Mouse (Mus musculus): ENCODE measurements around the gene Hyal3. TPM values are rescaled to one million over a fixed set of nuclear protein-coding genes. Genes with fewer than 3 reads are reported as not detected.

Gene Hyal3
- total and polyA plus RNA-seq, 3 experiments: 2.3 to 6.8 TPM; not detected in 1

DNA sequence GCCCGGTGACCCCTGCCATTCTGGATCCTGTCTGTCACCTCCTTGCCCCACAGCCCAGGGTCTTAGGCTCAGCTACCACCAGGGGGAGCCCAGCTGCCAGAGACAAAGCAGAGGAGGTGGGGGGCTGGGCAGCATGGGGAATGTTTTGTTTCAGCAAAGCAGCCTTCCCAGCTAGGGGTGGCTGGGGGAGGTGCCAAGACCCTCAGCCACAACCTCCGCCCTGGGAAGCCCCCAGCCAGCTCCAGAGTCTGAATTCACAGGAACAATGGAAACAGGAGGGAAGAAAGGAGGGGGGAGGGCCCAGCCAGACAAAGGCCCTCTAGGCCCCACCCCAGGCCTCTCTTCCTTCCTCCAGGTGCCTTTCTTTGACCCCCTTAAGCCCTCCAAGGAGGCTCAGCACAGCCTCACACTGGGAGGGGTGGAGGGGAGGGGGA lies 46.2 kb downstream of the Hyal3 start:
- Histone ChIP-seq H3K9ac (ENCODE audit: control insufficient read depth, low read depth, low read length, poor library complexity, severe bottlenecking) (no peak overlapping the region), H3K27ac (ENCODE audit: control insufficient read depth, low read depth, low read length) (no peak overlapping the region), H3K79me2 (ENCODE audit: control insufficient read depth, insufficient read depth, low read length, poor library complexity) (peaks cover 47% of the 10 kb centered on the region), H3K4me1 (ENCODE audit: control insufficient read depth in 1 of 2, insufficient read depth in 2 of 2, low read length in 2 of 2) (peaks cover 13 to 28% of the 10 kb centered on the region in 2 experiments), H3K4me3 (ENCODE audit: control insufficient read depth in 1 of 2, insufficient read depth in 1 of 2, low read depth in 2 of 2, low read length in 2 of 2) (no peak overlapping the region), H3K27me3 (ENCODE audit: control insufficient read depth in 1 of 2, insufficient read depth in 2 of 2, low read length in 2 of 2) (no peaks in the 10 kb centered on the region), H3K9me3 (replicated peaks; ENCODE audit: insufficient read depth, low read length) (no peaks in the 10 kb centered on the region), H3K36me3 (ENCODE audit: control insufficient read depth in 1 of 2, insufficient read depth in 2 of 2, low read length in 2 of 2) (peaks cover 1 to 18% of the 10 kb centered on the region in 2 experiments; a peak in 3 of 4 replicates)
- TF ChIP-seq RAD21 (IDR thresholded peaks at IDR 0.05; ENCODE audit: low read depth, low read length): peak; percentile 27
- TF ChIP-seq HCFC1 (IDR thresholded peaks at IDR 0.05; ENCODE audit: low read depth, low read length): peak; percentile 36; the same call in 1 of the 2 replicates
- no peak for TF ChIP-seq TBP (IDR thresholded peaks at IDR 0.05; ENCODE audit: low read depth, low read length)
- no peak for TF ChIP-seq CHD1 (IDR thresholded peaks at IDR 0.05; ENCODE audit: low read depth, low read length)
- peak; percentile 72 to 91 (median 81) for TF ChIP-seq CTCF (IDR thresholded peaks at IDR 0.05 in 2 of 3, conservative IDR thresholded peaks at IDR 0.05 in 1 of 3; ENCODE audit: control insufficient read depth in 1 of 3, insufficient read depth in 1 of 3, low read depth in 2 of 3, low read length in 3 of 3, poor library complexity in 1 of 3, severe bottlenecking in 1 of 3)
- no peak for TF ChIP-seq ZNF384 (IDR thresholded peaks at IDR 0.05; ENCODE audit: low read depth, low read length)
- 0 out of 2 replicates have a peak, but pooled peaks have one; percentile 36 for TF ChIP-seq BHLHE40 (IDR thresholded peaks at IDR 0.05; ENCODE audit: borderline replicate concordance, low read depth, low read length)
- TF ChIP-seq MAZ (IDR thresholded peaks at IDR 0.05; ENCODE audit: low read depth, low read length): peak; percentile 57; the same call in 1 of the 2 replicates
- 0 out of 2 replicates have a peak, but pooled peaks have one; percentile 12 for TF ChIP-seq ETS1 (IDR thresholded peaks at IDR 0.05; ENCODE audit: low read depth, low read length)
- peak; percentile 48; the same call in 1 of the 2 replicates for TF ChIP-seq SIN3A (IDR thresholded peaks at IDR 0.05; ENCODE audit: low read length)
- TF ChIP-seq SMC3 (IDR thresholded peaks at IDR 0.05; ENCODE audit: low read depth, low read length): peak; percentile 66
- peak; percentile 59 for TF ChIP-seq CHD2 (IDR thresholded peaks at IDR 0.05; ENCODE audit: low read length)
- DNase-seq (ENCODE audit: low read depth, low spot score): peak; percentile 69

DNA sequence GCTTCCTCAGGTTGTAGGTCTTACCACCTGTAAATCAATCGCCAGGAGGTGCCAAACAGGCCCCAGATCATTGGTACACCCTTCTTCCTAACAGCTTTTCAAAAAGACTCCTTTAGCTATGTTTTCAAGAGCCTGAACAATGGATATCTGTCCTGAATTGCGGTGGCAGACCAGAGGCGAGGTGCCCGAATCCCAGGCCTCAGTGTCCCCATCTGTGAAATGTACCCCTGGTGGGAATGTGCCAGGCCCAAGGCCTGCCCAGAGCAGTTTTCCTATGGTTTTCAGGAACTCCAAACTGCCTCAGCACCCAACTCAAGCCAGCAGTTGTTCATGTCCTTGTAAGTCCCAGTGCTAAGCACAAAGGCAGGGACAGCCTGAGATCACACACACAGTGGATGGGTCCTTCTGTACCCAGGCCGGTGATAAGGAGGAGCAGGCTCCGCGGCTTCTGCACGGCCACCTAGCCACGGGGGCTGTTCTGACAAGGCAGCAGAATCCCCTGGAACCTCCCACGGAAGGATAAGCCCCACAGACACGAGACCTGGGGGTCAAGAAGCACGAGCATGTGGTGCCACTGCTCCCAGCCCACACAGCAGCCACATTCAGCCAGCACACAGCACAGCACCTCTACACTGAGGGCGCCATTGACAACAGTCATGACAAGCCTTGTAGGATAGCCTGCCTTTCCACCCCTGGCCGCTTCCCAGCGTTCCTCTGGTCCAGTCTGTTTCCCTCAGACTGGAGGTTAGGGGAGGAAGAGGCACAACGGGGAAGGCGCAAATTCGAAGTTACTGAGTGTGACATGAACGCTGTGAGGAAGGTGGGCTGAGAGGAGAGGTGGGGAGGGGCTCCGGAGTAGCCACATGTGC lies 47.0 kb downstream of the Hyal3 start:
- Histone ChIP-seq H3K27me3 (ENCODE audit: control insufficient read depth in 1 of 2, insufficient read depth in 2 of 2, low read length in 2 of 2) (no peaks in the 10 kb centered on the region), H3K9ac (ENCODE audit: control insufficient read depth, low read depth, low read length, poor library complexity, severe bottlenecking) (no peak overlapping the region), H3K9me3 (replicated peaks; ENCODE audit: insufficient read depth, low read length) (no peaks in the 10 kb centered on the region), H3K4me1 (ENCODE audit: control insufficient read depth in 1 of 2, insufficient read depth in 2 of 2, low read length in 2 of 2) (peaks cover 13 to 34% of the 10 kb centered on the region in 2 experiments), H3K4me3 (ENCODE audit: control insufficient read depth in 1 of 2, insufficient read depth in 1 of 2, low read depth in 2 of 2, low read length in 2 of 2) (no peak overlapping the region), H3K79me2 (ENCODE audit: control insufficient read depth, insufficient read depth, low read length, poor library complexity) (peaks cover 54% of the 10 kb centered on the region), H3K27ac (ENCODE audit: control insufficient read depth, low read depth, low read length) (no peak overlapping the region), H3K36me3 (ENCODE audit: control insufficient read depth in 1 of 2, insufficient read depth in 2 of 2, low read length in 2 of 2) (peaks cover 0 to 24% of the 10 kb centered on the region in 2 experiments; a peak in 2 of 4 replicates)
- DNase-seq (ENCODE audit: low read depth, low spot score): no peak
- no peak for TF ChIP-seq RCOR1 (IDR thresholded peaks at IDR 0.05; ENCODE audit: low read depth, low read length)
